Mouse (Mus musculus): ENCODE measurements around the gene Mga.

DNA sequence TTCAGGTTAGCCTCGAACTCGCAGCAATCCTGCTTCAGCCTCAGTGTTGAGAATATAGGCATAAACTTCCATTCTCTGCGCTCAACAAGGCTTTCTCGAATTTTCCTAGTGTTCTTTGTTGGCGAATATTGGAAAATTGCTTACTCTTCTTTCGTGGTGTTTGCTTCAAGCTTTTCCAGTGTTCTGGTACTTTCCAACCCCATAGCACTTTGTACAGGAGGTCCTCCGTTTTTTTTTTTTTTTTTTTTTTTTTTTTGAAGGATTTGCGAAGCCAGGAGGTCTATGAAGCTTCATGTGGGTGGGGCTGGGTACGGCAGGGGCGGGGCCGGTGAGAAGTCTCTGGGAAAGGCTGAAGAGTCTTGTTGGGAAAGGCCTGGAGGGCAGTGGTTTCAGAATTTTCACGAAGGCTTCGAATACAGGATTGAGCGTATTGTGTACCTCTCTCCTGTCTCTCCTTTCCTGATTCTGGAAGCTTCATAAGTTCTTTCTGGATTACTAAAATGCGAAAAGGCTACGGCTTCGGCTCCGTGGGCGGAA, 407 bp upstream of the Mga start:
- TF ChIP-seq CTCF (IDR thresholded peaks at IDR 0.05; ENCODE audit: control insufficient read depth, insufficient read depth, insufficient read length) (no peak), MYOG (IDR thresholded peaks at IDR 0.05; ENCODE audit: control insufficient read depth, extremely low read depth, insufficient read length) (no peak), MAX (IDR thresholded peaks at IDR 0.05) (no peak), USF1 (IDR thresholded peaks at IDR 0.05; ENCODE audit: low read depth) (no peak)
